Mouse (Mus musculus): ENCODE data around the gene Bend6.

DNA sequence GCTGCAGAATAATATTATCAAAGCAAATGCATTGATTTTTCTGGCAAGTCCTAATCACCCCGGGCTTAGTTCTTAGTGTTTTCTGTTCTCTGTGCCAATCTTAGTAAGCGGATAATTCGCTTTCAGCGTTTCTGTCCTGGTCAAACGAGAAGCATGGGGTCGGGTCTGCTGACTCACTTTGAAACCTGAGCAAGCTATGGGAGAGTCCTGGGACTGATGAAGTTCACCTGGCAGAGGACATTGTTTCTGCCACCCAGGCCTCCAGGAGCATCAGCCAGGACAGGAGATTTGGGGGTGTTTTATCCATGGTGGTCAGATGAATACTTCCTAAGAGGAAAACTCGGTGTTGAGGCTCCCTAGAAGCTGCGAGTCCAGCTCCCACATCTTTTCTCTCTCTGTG is 4.0 kb upstream of the Bend6 start:
- TF ChIP-seq CTCF (IDR thresholded peaks at IDR 0.05; ENCODE audit: borderline replicate concordance, insufficient read depth, low read length) = no peak
- TF ChIP-seq POLR2A (IDR thresholded peaks at IDR 0.05; ENCODE audit: low read depth, low read length) = no peak

Measured in embryonic fibroblast, embryonic 13.5 days (primary cell).